ENCODE assay signal across 9 mouse cellular contexts in the genomic region with DNA sequence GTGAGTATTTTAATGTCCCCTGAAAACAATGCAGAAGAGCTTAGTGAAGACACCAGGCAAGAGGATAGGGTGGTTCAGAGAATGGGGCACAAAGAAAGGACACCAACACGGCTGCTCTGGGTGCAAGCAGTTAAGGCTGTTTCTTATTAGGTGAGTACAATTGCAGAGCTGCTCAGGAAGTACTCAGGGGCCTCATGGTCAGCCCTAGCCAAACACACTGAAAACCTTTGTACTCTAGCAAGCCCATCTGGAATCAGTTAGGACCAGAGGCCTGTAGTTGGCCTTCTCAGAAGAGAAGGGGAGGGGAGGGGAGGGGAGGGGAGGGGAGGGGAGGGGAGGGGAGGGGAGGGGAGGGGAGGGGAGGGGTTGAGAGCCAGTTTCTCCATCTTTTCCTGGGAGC. TPM values are rescaled to one million over a fixed set of nuclear protein-coding genes. Genes with fewer than 3 reads are reported as not detected.
A peak's percentile ranks its signal among the peaks of the same experiment; 100 is the strongest.
DNase-seq lines count a peak whose midpoint lies in the region; ATAC-seq and TF ChIP-seq lines count a peak whose summit lies in the region.
"Had no signal": no experiment of that assay in that cellular context is flagged by ENCODE, and none has a peak within 500 bp of the region (broad histone marks: within the 10 kb centered on the region; RNA-seq: fewer than 3 reads in every experiment).

No protein-coding gene starts in this region.

- H3K27me3 ChIP-seq in forebrain, embryonic 13.5 days = no peaks in the 10 kb centered on the region
- H3K27me3 ChIP-seq in intestine, embryonic 15.5 days (replicated peaks) = no peaks in the 10 kb centered on the region

- intact Hi-C loops in left cerebral cortex, adult 2 months (cut with DNase I) = loop anchor here (5.0 kb wide), 1 partner anchor 53 kb away; the partner anchor contains the start of gene Rbfox2

- TF ChIP-seq POLR2A in olfactory bulb, adult 2 months (IDR thresholded peaks at IDR 0.05; ENCODE audit: insufficient read depth, low read depth, low read length) = no peak

- no peak overlapping the region for H3K9ac ChIP-seq in forebrain, embryonic 13.5 days
- no peak overlapping the region for H3K9ac ChIP-seq in intestine, embryonic 15.5 days

- no peak overlapping the region for H3K4me3 ChIP-seq in left cerebral cortex, adult 2 months
- H3K4me3 ChIP-seq in forebrain, embryonic 13.5 days = no peak overlapping the region
- H3K4me3 ChIP-seq in intestine, embryonic 15.5 days (replicated peaks) = no peak overlapping the region
- H3K4me3 ChIP-seq in olfactory bulb, adult 2 months (ENCODE audit: insufficient read depth, low read depth, low read length) = no peak overlapping the region

- 3% methylated on average over 1 of the region's 1 CpGs for WGBS in forebrain, embryonic 13.5 days
- WGBS in intestine, embryonic 15.5 days = 19% methylated on average over 1 of the region's 1 CpGs
- 36% methylated on average over 1 of the region's 1 CpGs for WGBS in olfactory bulb, adult 2 months

- no peak for ATAC-seq in forebrain, embryonic 13.5 days
- ATAC-seq in intestine, embryonic 15.5 days = peak; percentile 89

- DNase-seq in left cerebral cortex, adult 2 months (ENCODE audit: extremely low spot score in 1 of 2, low spot score in 2 of 2) = no peak
- DNase-seq in left cerebral cortex, adult 18-20 months (ENCODE audit: low spot score in 2 of 2) = no peak
- DNase-seq in urinary bladder, adult 18-20 months (ENCODE audit: low spot score in 2 of 2) = no peak
- no peak for DNase-seq in thymus, postnatal 14 days
- no peak for DNase-seq in spleen, adult 12 weeks (ENCODE audit: low spot score)

- H3K4me2 ChIP-seq in forebrain, embryonic 13.5 days = no peak overlapping the region
- H3K4me2 ChIP-seq in intestine, embryonic 15.5 days (replicated peaks) = peak overlapping the region; percentile 33; the same call in 1 of the 2 replicates

- H3K4me1 ChIP-seq in forebrain, embryonic 13.5 days = peaks cover 43% of the 10 kb centered on the region
- peaks cover 32% of the 10 kb centered on the region for H3K4me1 ChIP-seq in intestine, embryonic 15.5 days (replicated peaks)
- H3K4me1 ChIP-seq in olfactory bulb, adult 2 months (ENCODE audit: control insufficient read depth, insufficient read depth, low read length) = peaks cover 15% of the 10 kb centered on the region
- H3K4me1 ChIP-seq: megakaryocyte, embryonic 14.5 days had no signal

- H3K36me3 ChIP-seq in forebrain, embryonic 13.5 days (ENCODE audit: poor library complexity, severe bottlenecking) = no peaks in the 10 kb centered on the region
- H3K36me3 ChIP-seq in intestine, embryonic 15.5 days = no peaks in the 10 kb centered on the region

- peak overlapping the region; percentile 54 for H3K27ac ChIP-seq in left cerebral cortex, adult 2 months
- peak overlapping the region; percentile 68 for H3K27ac ChIP-seq in forebrain, embryonic 13.5 days
- H3K27ac ChIP-seq in intestine, embryonic 15.5 days = peak overlapping the region; percentile 77
- H3K27ac ChIP-seq in olfactory bulb, adult 2 months (ENCODE audit: insufficient read depth, low read depth, low read length) = 0 out of 2 replicates have a peak overlapping the region, but pooled peaks have one; percentile 54

- no peaks in the 10 kb centered on the region for H3K9me3 ChIP-seq in forebrain, embryonic 13.5 days (replicated peaks)
- H3K9me3 ChIP-seq in intestine, embryonic 15.5 days = no peaks in the 10 kb centered on the region
- H3K9me3 ChIP-seq: megakaryocyte, embryonic 14.5 days had no signal

- TF ChIP-seq CTCF in left cerebral cortex, adult 2 months (IDR thresholded peaks at IDR 0.05) = no peak
- no peak for TF ChIP-seq CTCF in olfactory bulb, adult 2 months (IDR thresholded peaks at IDR 0.05; ENCODE audit: insufficient read depth, low read depth, low read length)

RNA-seq across cellular contexts. Expression of gene Rbfox2, which starts 52.2 kb away (rescaled TPM):
- 100 to 1,000 TPM; 248 to 258 TPM for total RNA-seq in left cerebral cortex, adult 2 months (2021)
- 100 to 1,000 TPM; 239 to 240 TPM for total RNA-seq in left cerebral cortex, adult 18-20 months (2021)
- polyA plus RNA-seq in forebrain, embryonic 13.5 days (2015; fragmentation: Nextera tagmentation; extraction: Ambion mirVana) = 116 and 122 TPM in 2 replicates
- polyA plus RNA-seq in intestine, embryonic 15.5 days (2015; fragmentation: Nextera tagmentation; extraction: Ambion mirVana) = 42.6 and 44.8 TPM in 2 replicates
- 46.1 TPM in 1 of 2 replicates, not detected in the other for polyA plus RNA-seq in olfactory bulb, adult 2 months (2012; ENCODE audit: insufficient read depth, insufficient read length, low replicate concordance, missing spikeins)
